Mouse (Mus musculus) testis, adult 2 months (tissue): ENCODE results near the gene Naa80. TPM values are rescaled to one million over a fixed set of nuclear protein-coding genes. Genes with fewer than 3 reads are reported as not detected.
A peak's percentile ranks its signal among the peaks of the same experiment; 100 is the strongest.

Source experiments
- H3K27ac ChIP-seq: fragments of 200-500 bp; 2 replicates; pipeline ENCODE4 v1.5.1; 2012; ENCODE audit warnings: low read depth, low read length; ENCODE audit not compliant: control insufficient read depth, insufficient read depth
- H3K27me3 ChIP-seq: fragments of 200-500 bp; 2 replicates; pipeline ENCODE4 v1.6.1; 2012; ENCODE audit warnings: mild to moderate bottlenecking, low read length, moderate library complexity; ENCODE audit not compliant: control insufficient read depth, insufficient read depth
- H3K36me3 ChIP-seq: fragments of 200-500 bp; 2 replicates; pipeline ENCODE4 v1.6.1; 2012; ENCODE audit warnings: mild to moderate bottlenecking, low read length; ENCODE audit not compliant: control insufficient read depth, insufficient read depth
- H3K4me1 ChIP-seq: fragments of 200-500 bp; 2 replicates; pipeline ENCODE4 v1.6.1; 2012; ENCODE audit warnings: low read length; ENCODE audit not compliant: control insufficient read depth, insufficient read depth
- H3K4me3 ChIP-seq: fragments of 200-500 bp; 2 replicates; pipeline ENCODE4 v1.5.1; 2012; ENCODE audit warnings: low read depth, mild to moderate bottlenecking, low read length, moderate library complexity, mixed read lengths; ENCODE audit not compliant: control insufficient read depth
- CTCF ChIP-seq: fragments of 200-500 bp; IDR thresholded peaks from 2 replicates; pipeline ENCODE4 v1.5.1; 2012; ENCODE audit warnings: low read depth, mild to moderate bottlenecking, inconsistent platforms, low read length, moderate library complexity; ENCODE audit not compliant: control insufficient read depth, insufficient read depth, insufficient replicate concordance
- POLR2A ChIP-seq: fragments of 200-500 bp; IDR thresholded peaks from 2 replicates; pipeline ENCODE4 v1.6.1; 2012; ENCODE audit warnings: low read depth, mild to moderate bottlenecking, inconsistent platforms, low read length, moderate library complexity; ENCODE audit not compliant: control insufficient read depth
- polyA plus RNA-seq: library from polyadenylated mRNA; depleted of rRNA; stranded (reverse); fragments of >200 nt; gene quantifications from 2 replicates; pipeline ENCODE4 v1.2.3, GENCODE M21; 2012

Gene Naa80
- polyA plus RNA-seq, 1 experiment = 136 TPM

DNA sequence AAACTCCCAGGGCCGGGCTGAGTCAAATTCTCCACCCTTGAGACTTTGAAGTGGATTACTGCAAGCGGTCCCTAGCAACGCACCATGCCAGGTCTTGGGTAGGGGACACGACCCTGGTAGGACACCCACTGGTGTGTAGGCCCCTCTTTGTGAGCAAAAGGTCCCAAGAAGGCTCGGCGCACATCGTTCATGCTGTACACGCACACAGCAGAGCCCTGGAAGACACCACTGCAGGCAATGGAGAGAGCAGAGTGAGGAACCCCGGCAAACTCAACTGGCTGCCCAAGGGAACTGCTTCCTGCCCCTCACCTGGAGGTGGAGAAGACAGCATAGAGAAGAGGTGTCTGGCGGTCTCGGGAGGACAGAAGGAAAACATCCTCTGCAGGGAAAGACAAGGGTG lies 22.6 kb downstream of the Naa80 start:
- TF ChIP-seq CTCF = no peak
- TF ChIP-seq POLR2A = no peak
- H3K27me3 ChIP-seq = no peaks in the 10 kb centered on the region
- H3K27ac ChIP-seq = no peak overlapping the region

DNA sequence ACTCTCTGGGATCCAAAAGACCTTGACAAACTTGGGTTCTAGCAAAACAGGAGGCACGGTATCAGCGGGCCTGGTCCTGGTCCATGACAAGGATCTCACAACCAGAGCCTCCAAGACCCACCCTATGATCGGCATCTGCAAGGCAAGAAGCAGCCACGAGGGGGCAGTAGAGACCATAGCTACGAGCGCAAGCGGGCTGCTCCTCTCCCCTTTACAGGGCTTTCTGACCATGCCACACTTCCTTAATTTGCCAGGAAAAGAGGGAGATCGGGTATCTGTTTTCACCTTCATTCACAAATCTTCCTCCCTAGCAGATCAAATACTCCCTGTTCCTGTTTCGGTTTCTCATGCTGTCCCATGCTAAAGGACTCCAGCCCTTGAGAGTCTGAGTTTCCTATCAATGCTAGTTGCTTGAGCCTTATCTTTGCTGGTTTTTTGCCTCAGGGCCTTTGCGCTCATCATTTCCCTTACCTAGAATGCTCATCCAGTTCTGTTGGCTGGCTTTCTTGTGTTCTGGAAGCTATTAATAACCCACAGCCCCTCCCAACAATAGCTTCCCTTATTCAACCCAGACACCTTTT lies 23.5 kb downstream of the Naa80 start:
- Histone ChIP-seq H3K27me3 (no peaks in the 10 kb centered on the region), H3K4me3 (no peak overlapping the region), H3K36me3 (no peaks in the 10 kb centered on the region), H3K4me1 (peaks cover 15% of the 10 kb centered on the region), H3K27ac (no peak overlapping the region)
- TF ChIP-seq POLR2A (no peak), CTCF (peak; percentile 97)

More for the DNA sequence above, 22.6 kb downstream of the Naa80 start:
- no peaks in the 10 kb centered on the region for H3K36me3 ChIP-seq
- H3K4me3 ChIP-seq = no peak overlapping the region
- peaks cover 15% of the 10 kb centered on the region for H3K4me1 ChIP-seq

DNA sequence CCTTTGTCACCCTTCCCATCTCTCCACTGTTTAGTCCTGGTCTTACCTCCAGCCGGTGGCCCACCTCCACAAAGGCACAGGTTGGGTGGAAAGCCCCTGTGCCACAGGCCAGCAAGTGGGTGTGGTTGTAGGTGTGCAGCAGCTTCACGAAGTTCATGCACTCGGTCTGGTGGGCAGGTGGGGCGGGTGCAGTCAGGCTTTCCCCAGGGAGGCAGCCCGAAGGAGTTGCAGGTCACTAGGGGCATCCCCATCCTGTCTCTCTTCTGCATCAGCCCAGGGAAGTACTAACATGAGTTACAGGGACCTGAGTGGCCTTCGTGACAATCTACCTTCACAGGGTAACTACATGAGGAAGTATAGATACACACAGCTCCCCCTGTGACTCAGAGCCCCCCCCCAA lies 24.6 kb downstream of the Naa80 start:
- Histone ChIP-seq H3K4me1 (peaks cover 15% of the 10 kb centered on the region), H3K36me3 (no peaks in the 10 kb centered on the region), H3K4me3 (peak overlapping the region; percentile 51), H3K27me3 (no peaks in the 10 kb centered on the region), H3K27ac (no peak overlapping the region)
- TF ChIP-seq CTCF (no peak), POLR2A (no peak)

DNA sequence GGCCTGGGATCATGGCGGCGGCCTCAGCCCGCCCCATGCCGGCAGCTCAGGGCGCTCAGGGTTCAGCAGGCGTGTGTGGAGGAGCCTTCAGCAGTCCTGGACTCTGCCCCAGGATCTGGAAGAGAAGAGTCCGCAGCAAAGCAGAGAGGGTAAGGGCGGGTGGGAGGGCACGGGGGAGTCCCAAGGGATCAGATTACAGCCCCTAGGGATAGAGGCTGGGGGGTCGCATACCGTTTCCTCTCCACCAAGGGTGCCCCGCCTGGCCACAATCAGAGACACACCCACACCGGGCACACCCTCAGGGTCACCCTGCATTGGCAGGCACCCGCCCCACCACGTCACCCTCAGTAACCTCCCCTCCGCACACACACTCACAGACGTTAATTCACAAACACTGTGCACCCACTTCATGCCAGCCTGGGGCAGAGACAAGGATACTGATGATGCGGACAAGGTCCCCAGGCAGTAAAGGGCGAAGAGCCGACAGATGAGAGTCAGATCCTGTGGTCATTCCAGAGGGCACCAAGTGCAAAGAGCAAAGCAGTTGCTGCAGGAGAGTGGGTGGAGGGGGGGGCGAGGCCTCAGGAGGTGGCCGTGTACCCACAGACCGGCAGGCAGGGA lies 26.5 kb downstream of the Naa80 start:
- Histone ChIP-seq H3K27me3 (no peaks in the 10 kb centered on the region), H3K36me3 (no peaks in the 10 kb centered on the region), H3K4me3 (peak overlapping the region; percentile 51), H3K4me1 (peaks cover 7% of the 10 kb centered on the region), H3K27ac (no peak overlapping the region)
- TF ChIP-seq CTCF = no peak
- TF ChIP-seq POLR2A = no peak

DNA sequence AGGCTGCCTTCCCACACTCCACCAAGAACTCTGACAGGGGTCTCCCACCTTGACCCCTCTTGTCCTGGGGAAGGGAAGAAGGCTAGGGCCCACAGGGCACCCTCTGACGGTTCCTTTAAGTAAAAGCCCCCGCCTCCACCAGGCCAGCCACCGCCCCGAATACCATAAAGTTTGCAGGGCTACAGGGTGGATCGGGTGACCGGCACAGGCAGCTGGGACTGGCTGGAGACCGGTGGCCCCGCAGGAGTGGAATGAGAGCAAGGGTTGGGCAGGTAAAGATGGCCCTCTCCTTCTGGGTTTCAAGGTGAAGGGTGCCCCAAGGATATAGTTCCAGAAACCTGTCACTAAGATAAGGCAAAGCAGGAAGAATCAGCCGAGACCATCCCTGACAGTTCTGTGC lies 27.9 kb downstream of the Naa80 start:
- TF ChIP-seq POLR2A (no peak), CTCF (no peak)
- Histone ChIP-seq H3K4me1 (peaks cover 9% of the 10 kb centered on the region), H3K36me3 (no peaks in the 10 kb centered on the region), H3K27ac (no peak overlapping the region), H3K27me3 (no peaks in the 10 kb centered on the region), H3K4me3 (no peak overlapping the region; the same call in 1 of the 2 replicates)

DNA sequence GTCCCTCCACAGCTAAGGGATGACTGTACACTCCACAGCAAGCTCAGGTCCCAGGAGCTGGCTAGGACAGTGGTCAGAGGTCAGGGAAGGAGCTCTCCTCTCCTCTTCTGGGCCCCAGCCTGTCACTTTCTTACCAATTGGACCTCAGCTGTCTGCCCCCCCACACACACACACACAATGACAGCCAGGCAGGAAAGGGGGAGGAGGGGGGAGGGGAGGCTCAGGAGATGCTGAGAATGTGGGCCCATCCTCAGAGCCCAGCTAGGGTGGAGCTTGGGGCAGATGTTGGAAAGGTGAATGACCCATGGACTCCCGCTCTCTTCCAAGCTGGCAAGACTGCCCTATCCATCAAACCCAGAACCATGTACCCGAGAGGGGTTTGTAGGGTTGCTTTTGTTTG lies 28.3 kb downstream of the Naa80 start:
- Histone ChIP-seq H3K27me3 (no peaks in the 10 kb centered on the region), H3K27ac (no peak overlapping the region), H3K36me3 (no peaks in the 10 kb centered on the region), H3K4me3 (no peak overlapping the region), H3K4me1 (peaks cover 14% of the 10 kb centered on the region)
- TF ChIP-seq POLR2A (no peak), CTCF (no peak)

DNA sequence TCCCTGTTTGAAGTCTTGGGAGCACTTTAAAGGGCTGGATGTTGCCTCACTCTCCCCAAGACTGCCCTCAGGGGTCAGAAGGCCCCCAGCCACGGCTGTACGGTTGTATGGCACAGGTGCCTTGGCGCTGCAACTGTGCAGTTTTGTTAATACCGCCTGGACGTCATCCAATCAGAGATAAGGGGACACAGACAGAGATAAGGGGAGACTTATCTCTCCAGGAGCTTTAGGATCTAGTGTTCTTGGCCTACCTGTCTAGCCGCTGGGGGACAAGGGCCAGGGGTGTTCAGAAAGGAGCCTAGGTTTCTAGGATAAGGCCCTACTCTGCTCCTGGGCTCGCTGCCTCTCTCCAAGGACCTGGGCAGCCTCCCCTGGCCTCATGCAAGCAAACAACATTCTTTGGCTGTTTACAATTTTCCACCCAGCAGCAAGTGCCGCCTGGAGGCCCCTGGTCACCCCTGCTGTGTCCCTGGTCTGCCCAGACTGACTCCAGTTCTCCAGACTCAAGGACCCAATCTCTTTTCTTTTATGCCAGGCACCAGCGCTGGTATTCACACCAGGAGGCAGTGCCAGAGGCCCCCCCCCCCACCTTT lies 29.1 kb downstream of the Naa80 start:
- no peak overlapping the region for H3K27ac ChIP-seq

More for the DNA sequence above, 29.1 kb downstream of the Naa80 start:
- Histone ChIP-seq H3K27me3 (no peaks in the 10 kb centered on the region), H3K4me1 (peaks cover 15% of the 10 kb centered on the region), H3K4me3 (no peak overlapping the region), H3K36me3 (no peaks in the 10 kb centered on the region)
- TF ChIP-seq POLR2A (no peak), CTCF (no peak)
